Mouse (Mus musculus): Measurements from ENCODE around the gene Smyd3. TPM values are rescaled to one million over a fixed set of nuclear protein-coding genes. Genes with fewer than 3 reads are reported as not detected.

Gene Smyd3
- total and polyA plus RNA-seq, 2 experiments, result 1.4 to 7.0 TPM

GRCm38 (mm10) chr1:179009911-179010310 lies 507.9 kb downstream of the Smyd3 start:
- no peak overlapping the region for H3K4me3 ChIP-seq (ENCODE audit: insufficient read depth, low read depth, low read length)
- H3K27me3 ChIP-seq (ENCODE audit: control insufficient read depth, insufficient read depth, low read length), result no peaks in the 10 kb centered on the region
- 58% methylated on average over 3 of the region's 3 CpGs for WGBS
- no peaks in the 10 kb centered on the region for H3K79me2 ChIP-seq (ENCODE audit: control insufficient read depth, insufficient read depth, low read length)
- peak; percentile 9 for DNase-seq (ENCODE audit: extremely low read depth, low read depth, low spot score)
- H3K4me1 ChIP-seq (ENCODE audit: control insufficient read depth, insufficient read depth, low read length), result no peaks in the 10 kb centered on the region
- TF ChIP-seq CTCF (IDR thresholded peaks at IDR 0.05; ENCODE audit: low read depth, low read length) (no peak), POLR2A (IDR thresholded peaks at IDR 0.05; ENCODE audit: extremely low read depth, insufficient read depth, low read length) (no peak)
- no peaks in the 10 kb centered on the region for H3K36me3 ChIP-seq (ENCODE audit: control insufficient read depth, insufficient read depth, low read length)
- no peak overlapping the region for H3K9ac ChIP-seq (ENCODE audit: low read depth, low read length)
- no peak overlapping the region for H3K27ac ChIP-seq (replicated peaks; ENCODE audit: insufficient read depth, low read depth, low read length)

- no peak for DNase-seq (ENCODE audit: extremely low read depth, low read depth, low spot score)
- Histone ChIP-seq H3K27ac (replicated peaks; ENCODE audit: insufficient read depth, low read depth, low read length) (no peak overlapping the region), H3K4me1 (ENCODE audit: control insufficient read depth, insufficient read depth, low read length) (no peaks in the 10 kb centered on the region), H3K9ac (ENCODE audit: low read depth, low read length) (no peak overlapping the region), H3K36me3 (ENCODE audit: control insufficient read depth, insufficient read depth, low read length) (no peaks in the 10 kb centered on the region), H3K27me3 (ENCODE audit: control insufficient read depth, insufficient read depth, low read length) (no peaks in the 10 kb centered on the region), H3K79me2 (ENCODE audit: control insufficient read depth, insufficient read depth, low read length) (no peaks in the 10 kb centered on the region), H3K4me3 (ENCODE audit: insufficient read depth, low read depth, low read length) (no peak overlapping the region)
- 86% methylated on average over 7 of the region's 7 CpGs for WGBS
- TF ChIP-seq POLR2A (IDR thresholded peaks at IDR 0.05; ENCODE audit: extremely low read depth, insufficient read depth, low read length) (no peak), CTCF (IDR thresholded peaks at IDR 0.05; ENCODE audit: low read depth, low read length) (no peak)
Measured at GRCm38 (mm10) chr1:179004133-179004866, 513.5 kb downstream of the Smyd3 start.

- Histone ChIP-seq H3K9ac (ENCODE audit: low read depth, low read length) (no peak overlapping the region), H3K27ac (replicated peaks; ENCODE audit: insufficient read depth, low read depth, low read length) (no peak overlapping the region), H3K4me3 (ENCODE audit: insufficient read depth, low read depth, low read length) (no peak overlapping the region), H3K36me3 (ENCODE audit: control insufficient read depth, insufficient read depth, low read length) (no peaks in the 10 kb centered on the region), H3K79me2 (ENCODE audit: control insufficient read depth, insufficient read depth, low read length) (no peaks in the 10 kb centered on the region), H3K4me1 (ENCODE audit: control insufficient read depth, insufficient read depth, low read length) (no peaks in the 10 kb centered on the region), H3K27me3 (ENCODE audit: control insufficient read depth, insufficient read depth, low read length) (no peaks in the 10 kb centered on the region)
- WGBS, result 91% methylated on average over 5 of the region's 5 CpGs
- no peak for DNase-seq (ENCODE audit: extremely low read depth, low read depth, low spot score)
- TF ChIP-seq CTCF (IDR thresholded peaks at IDR 0.05; ENCODE audit: low read depth, low read length), result no peak
- no peak for TF ChIP-seq POLR2A (IDR thresholded peaks at IDR 0.05; ENCODE audit: extremely low read depth, insufficient read depth, low read length)
Measured at GRCm38 (mm10) chr1:179003406-179004132, 514.3 kb downstream of the Smyd3 start.

GRCm38 (mm10) chr1:178999876-179000528 lies 517.8 kb downstream of the Smyd3 start:
- no peaks in the 10 kb centered on the region for H3K79me2 ChIP-seq (ENCODE audit: control insufficient read depth, insufficient read depth, low read length)
- TF ChIP-seq POLR2A (IDR thresholded peaks at IDR 0.05; ENCODE audit: extremely low read depth, insufficient read depth, low read length), result no peak
- TF ChIP-seq CTCF (IDR thresholded peaks at IDR 0.05; ENCODE audit: low read depth, low read length), result no peak
- H3K4me3 ChIP-seq (ENCODE audit: insufficient read depth, low read depth, low read length), result no peak overlapping the region
- H3K4me1 ChIP-seq (ENCODE audit: control insufficient read depth, insufficient read depth, low read length), result no peaks in the 10 kb centered on the region
- no peak for DNase-seq (ENCODE audit: extremely low read depth, low read depth, low spot score)
- H3K9ac ChIP-seq (ENCODE audit: low read depth, low read length), result no peak overlapping the region
- H3K27ac ChIP-seq (replicated peaks; ENCODE audit: insufficient read depth, low read depth, low read length), result no peak overlapping the region
- 88% methylated on average over 9 of the region's 9 CpGs for WGBS
- H3K36me3 ChIP-seq (ENCODE audit: control insufficient read depth, insufficient read depth, low read length), result no peaks in the 10 kb centered on the region
- H3K27me3 ChIP-seq (ENCODE audit: control insufficient read depth, insufficient read depth, low read length), result no peaks in the 10 kb centered on the region

GRCm38 (mm10) chr1:178997870-178998269 lies 520.0 kb downstream of the Smyd3 start:
- Histone ChIP-seq H3K4me3 (ENCODE audit: insufficient read depth, low read depth, low read length) (no peak overlapping the region), H3K36me3 (ENCODE audit: control insufficient read depth, insufficient read depth, low read length) (no peaks in the 10 kb centered on the region), H3K4me1 (ENCODE audit: control insufficient read depth, insufficient read depth, low read length) (no peaks in the 10 kb centered on the region), H3K27ac (replicated peaks; ENCODE audit: insufficient read depth, low read depth, low read length) (no peak overlapping the region), H3K79me2 (ENCODE audit: control insufficient read depth, insufficient read depth, low read length) (no peaks in the 10 kb centered on the region), H3K27me3 (ENCODE audit: control insufficient read depth, insufficient read depth, low read length) (no peaks in the 10 kb centered on the region), H3K9ac (ENCODE audit: low read depth, low read length) (no peak overlapping the region)
- 66% methylated on average over 4 of the region's 4 CpGs for WGBS
- TF ChIP-seq CTCF (IDR thresholded peaks at IDR 0.05; ENCODE audit: low read depth, low read length) (no peak), POLR2A (IDR thresholded peaks at IDR 0.05; ENCODE audit: extremely low read depth, insufficient read depth, low read length) (no peak)
- no peak for DNase-seq (ENCODE audit: extremely low read depth, low read depth, low spot score)

Data from liver, adult 2 months (tissue).